ENCODE assay signal across 8 mouse cellular contexts in the genomic region with DNA sequence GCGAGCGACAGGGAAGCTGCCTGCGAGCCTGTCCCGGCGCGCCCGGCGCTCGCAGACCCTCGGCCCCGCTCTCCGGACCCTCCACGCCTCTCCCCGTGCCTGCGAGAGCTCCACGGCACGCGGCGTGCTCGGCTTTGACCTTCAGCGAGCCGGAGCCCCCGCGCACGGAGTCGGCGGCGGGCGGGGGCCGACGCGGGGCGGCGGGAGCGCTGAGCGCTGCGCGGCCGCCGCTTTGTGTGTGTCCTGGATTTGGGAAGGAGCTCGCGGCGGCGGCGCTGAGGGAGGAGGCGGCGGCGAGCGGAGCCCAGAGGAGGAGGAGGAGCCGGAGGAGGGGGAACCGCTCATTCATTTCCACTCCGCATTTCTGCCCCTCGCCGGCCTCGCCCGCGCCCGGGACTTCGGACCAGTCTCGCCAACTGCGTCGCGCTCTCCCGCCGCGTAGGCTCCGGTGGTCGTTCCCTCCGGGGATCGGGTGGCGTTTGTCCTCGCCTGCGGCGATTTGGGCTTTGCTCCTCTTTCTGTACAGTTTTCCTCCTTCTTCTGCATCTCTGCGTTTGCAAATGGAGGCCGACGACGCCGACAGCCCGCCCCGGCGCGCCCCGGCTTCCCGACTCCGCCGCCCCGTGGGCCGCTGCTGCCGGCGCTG. TPM values are rescaled to one million over a fixed set of nuclear protein-coding genes. Genes with fewer than 3 reads are reported as not detected.
A peak's percentile ranks its signal among the peaks of the same experiment; 100 is the strongest.
DNase-seq lines count a peak whose midpoint lies in the region; ATAC-seq and TF ChIP-seq lines count a peak whose summit lies in the region.

No protein-coding gene starts in this region.

- H3K4me1 ChIP-seq in E14TG2a.4 (replicated peaks; ENCODE audit: low read depth, low read length) = peaks cover 27% of the 10 kb centered on the region
- peaks cover 26% of the 10 kb centered on the region for H3K4me1 ChIP-seq in forebrain, embryonic 16.5 days (replicated peaks; ENCODE audit: control insufficient read depth, insufficient read depth, low read length)
- peaks cover 10% of the 10 kb centered on the region for H3K4me1 ChIP-seq in lung, postnatal 0 days (ENCODE audit: insufficient read depth, low read depth, low read length)

- peak overlapping the region; percentile 99 for H3K4me2 ChIP-seq in forebrain, embryonic 16.5 days (ENCODE audit: low read length)
- peak overlapping the region; percentile 96 for H3K4me2 ChIP-seq in lung, postnatal 0 days (replicated peaks; ENCODE audit: low read depth, low read length)

- H3K36me3 ChIP-seq in E14TG2a.4 (ENCODE audit: insufficient read depth, low read length) = no peaks in the 10 kb centered on the region
- no peaks in the 10 kb centered on the region for H3K36me3 ChIP-seq in forebrain, embryonic 16.5 days (ENCODE audit: control insufficient read depth, insufficient read depth)
- no peaks in the 10 kb centered on the region for H3K36me3 ChIP-seq in lung, postnatal 0 days (ENCODE audit: insufficient read depth, low read length)

- no peak for TF ChIP-seq CTCF in E14TG2a.4 (conservative IDR thresholded peaks at IDR 0.05; ENCODE audit: low read length)
- no peak for TF ChIP-seq CTCF in lung, postnatal 0 days (IDR thresholded peaks at IDR 0.05)

- peak; percentile 67 for ATAC-seq in forebrain, embryonic 16.5 days
- peak; percentile 63 for ATAC-seq in lung, postnatal 0 days

- H3K4me3 ChIP-seq in E14TG2a.4 (replicated peaks; ENCODE audit: low read length) = peak overlapping the region; percentile 89
- peak overlapping the region; percentile 91 for H3K4me3 ChIP-seq in forebrain, embryonic 16.5 days (replicated peaks; ENCODE audit: low read length)
- peak overlapping the region; percentile 89 for H3K4me3 ChIP-seq in lung, postnatal 0 days (ENCODE audit: low read depth, low read length)

- peak; percentile 88 for DNase-seq in cerebellum, adult 11-12 months
- DNase-seq in heart, postnatal 36 days = peak; percentile 76 to 83
- peak; percentile 73 to 83 for DNase-seq in layer of hippocampus, postnatal 10 days (ENCODE audit: low spot score in 2 of 2)
- DNase-seq in lung, postnatal 0 days (ENCODE audit: low spot score) = peak; percentile 93
- peak; percentile 84 for DNase-seq in ovary, postnatal 36 days (ENCODE audit: low spot score)
- DNase-seq in thymus, postnatal 14 days = peak; percentile 70

- peaks cover 49% of the 10 kb centered on the region for H3K27me3 ChIP-seq in E14TG2a.4 (ENCODE audit: insufficient read depth, low read length)
- no peaks in the 10 kb centered on the region for H3K27me3 ChIP-seq in forebrain, embryonic 16.5 days (replicated peaks; ENCODE audit: control insufficient read depth, insufficient read depth, low read length)
- H3K27me3 ChIP-seq in lung, postnatal 0 days (replicated peaks; ENCODE audit: insufficient read depth, low read length) = no peaks in the 10 kb centered on the region

- H3K27ac ChIP-seq in forebrain, embryonic 16.5 days (ENCODE audit: low read length) = peak overlapping the region; percentile 100
- H3K27ac ChIP-seq in lung, postnatal 0 days (ENCODE audit: low read length) = peak overlapping the region; percentile 98

- no peaks in the 10 kb centered on the region for H3K9me3 ChIP-seq in E14TG2a.4 (ENCODE audit: low read length)
- no peaks in the 10 kb centered on the region for H3K9me3 ChIP-seq in forebrain, embryonic 16.5 days (ENCODE audit: control insufficient read depth, low read length)
- no peaks in the 10 kb centered on the region for H3K9me3 ChIP-seq in lung, postnatal 0 days (ENCODE audit: low read length)

- no peak for TF ChIP-seq EP300 in lung, postnatal 0 days (IDR thresholded peaks at IDR 0.05)

- peak overlapping the region; percentile 98 for H3K9ac ChIP-seq in forebrain, embryonic 16.5 days (replicated peaks; ENCODE audit: low read depth, low read length)
- H3K9ac ChIP-seq in lung, postnatal 0 days (replicated peaks; ENCODE audit: low read depth) = peak overlapping the region; percentile 93

- WGBS in forebrain, embryonic 16.5 days = 0% methylated on average over 68 of the region's 91 CpGs
- 1% methylated on average over 78 of the region's 91 CpGs for WGBS in lung, postnatal 0 days

- intact Hi-C loops in heart, postnatal 36 days (cut with DNase I) = loop anchor here (10.0 kb wide), 1 partner anchor 277 kb away; no protein-coding TSS in a partner anchor

RNA-seq across cellular contexts. Expression of a gene that starts 0.5 kb away (rescaled TPM):
- polyA plus RNA-seq in forebrain, embryonic 16.5 days (2015; fragmentation: Nextera tagmentation; extraction: Ambion mirVana) = 25.2 and 27.1 TPM in 2 replicates
- total RNA-seq in heart, postnatal 36 days (2021) = 10 to 100 TPM; 15.4 to 21.1 TPM
- 10 to 100 TPM; 34.3 to 34.5 TPM for total RNA-seq in layer of hippocampus, postnatal 10 days (2021)
- polyA plus RNA-seq in lung, postnatal 0 days (2015; fragmentation: Nextera tagmentation; extraction: Ambion mirVana) = 15.9 and 18.8 TPM in 2 replicates

Comparison
In these comparisons a context has a peak if more than half of its experiments do, and no peak if none do; other contexts are left out.
1. Peak in every context shown above with its lines: DNase-seq, ATAC-seq, H3K4me3 ChIP-seq and H3K27ac ChIP-seq.